Mouse (Mus musculus) ES-Bruce4 (cell line): ENCODE measurements around the gene Cwc25.

Experiments
- CTCF ChIP-seq: IDR thresholded peaks from one replicate; pipeline ENCODE4 v1.8.1; 2011; ENCODE audit warnings: low read depth, low read length
- POLR2A ChIP-seq: IDR thresholded peaks from one replicate; pipeline ENCODE4 v1.8.1; 2011; ENCODE audit warnings: low read length; ENCODE audit not compliant: insufficient read depth

DNA sequence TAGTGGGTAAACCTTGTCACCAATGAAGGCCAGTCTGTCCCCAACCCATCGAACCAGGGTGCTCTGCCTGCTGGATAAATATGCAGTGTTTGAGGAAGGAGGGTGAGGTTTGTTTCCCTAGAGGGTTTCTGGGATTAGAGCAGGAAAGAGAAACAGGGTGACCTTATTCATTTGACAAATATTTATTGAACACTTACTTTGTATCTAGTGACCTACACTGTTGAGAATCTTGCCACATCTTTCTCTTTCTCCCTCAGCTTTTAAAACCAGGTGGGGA is 35.8 kb upstream of the Cwc25 start:
- no peak for TF ChIP-seq CTCF
- no peak for TF ChIP-seq POLR2A
